Mouse (Mus musculus): ENCODE measurements around the gene Slc25a40. TPM values are rescaled to one million over a fixed set of nuclear protein-coding genes. Genes with fewer than 3 reads are reported as not detected.
A peak's percentile ranks its signal among the peaks of the same experiment; 100 is the strongest.

Slc25a40 gene
- total RNA-seq (2021), result 10 to 100 TPM; 12.4 to 13.9 TPM

GRCm38 (mm10) chr5:8422157-8422931, at the start of gene Slc25a40, which contains the start of gene Dbf4:
Gene Slc25a40, plus strand, starts transcription at chr5:8422850.
Gene Dbf4, minus strand, starts transcription at chr5:8422716.
- peak; percentile 88 to 91 for DNase-seq (ENCODE audit: low spot score in 2 of 2)
- intact Hi-C loops (cut with DNase I), result loop anchor here (2.0 kb wide), 1 partner anchor 54 kb away; the partner anchor contains the start of gene Adam22

GRCm38 (mm10) chr5:8373415-8373814, 49.2 kb upstream of the Slc25a40 start:
- intact Hi-C loops (cut with DNase I), result no loop called here
- DNase-seq (ENCODE audit: low spot score in 2 of 2), result no peak

GRCm38 (mm10) chr5:8374297-8374906, 48.2 kb upstream of the Slc25a40 start:
- intact Hi-C loops (cut with DNase I), result no loop called here
- DNase-seq (ENCODE audit: low spot score in 2 of 2), result no peak

- intact Hi-C loops (cut with DNase I), result no loop called here
- no peak for DNase-seq (ENCODE audit: low spot score in 2 of 2)
These were observed 28.6 kb upstream of the Slc25a40 start for GRCm38 (mm10) chr5:8393891-8394583.

DNA sequence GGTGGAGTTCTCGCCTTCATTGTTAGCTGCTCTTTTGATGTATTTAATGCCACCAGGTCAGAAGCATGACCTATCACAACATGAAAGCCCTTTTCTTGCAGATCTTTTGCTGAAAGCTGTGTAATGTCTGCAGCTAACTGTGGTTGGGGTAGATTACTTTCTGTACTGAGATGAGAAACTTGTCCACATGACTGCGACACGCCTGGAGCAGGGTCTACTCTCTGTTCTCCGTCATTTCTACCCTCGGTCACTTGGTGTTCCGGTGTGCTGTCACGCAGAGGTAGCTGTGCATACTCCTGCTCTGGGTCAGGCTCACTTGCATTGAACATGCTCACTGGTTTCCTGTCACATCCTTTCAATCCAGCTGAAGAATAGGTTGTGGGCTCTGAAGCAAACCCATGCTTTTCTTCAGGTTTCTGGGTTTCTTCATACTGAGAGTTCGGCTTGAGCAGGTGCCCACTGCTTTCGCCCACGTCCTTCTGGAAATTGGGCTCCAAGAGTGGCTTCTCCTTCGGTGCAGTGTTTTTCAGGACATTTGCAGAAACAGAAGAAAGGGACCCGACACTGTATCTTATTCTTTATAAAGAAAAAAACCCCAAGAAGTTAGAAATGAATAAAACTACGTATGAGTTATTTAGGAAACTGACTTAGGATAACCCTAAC, 24.9 kb upstream of the Slc25a40 start:
- intact Hi-C loops (cut with DNase I), result no loop called here
- peak in 1 of 2 experiments; percentile 65 for DNase-seq (ENCODE audit: low spot score in 2 of 2)

- DNase-seq (ENCODE audit: low spot score in 2 of 2), result no peak
These were observed 13.9 kb upstream of the Slc25a40 start for GRCm38 (mm10) chr5:8408746-8409145.

GRCm38 (mm10) chr5:8416683-8417413, 5.8 kb upstream of the Slc25a40 start:
- DNase-seq (ENCODE audit: low spot score in 2 of 2), result no peak
- intact Hi-C loops (cut with DNase I), result no loop called here

More at GRCm38 (mm10) chr5:8408746-8409145, 13.9 kb upstream of the Slc25a40 start:
- intact Hi-C loops (cut with DNase I), result no loop called here

DNA sequence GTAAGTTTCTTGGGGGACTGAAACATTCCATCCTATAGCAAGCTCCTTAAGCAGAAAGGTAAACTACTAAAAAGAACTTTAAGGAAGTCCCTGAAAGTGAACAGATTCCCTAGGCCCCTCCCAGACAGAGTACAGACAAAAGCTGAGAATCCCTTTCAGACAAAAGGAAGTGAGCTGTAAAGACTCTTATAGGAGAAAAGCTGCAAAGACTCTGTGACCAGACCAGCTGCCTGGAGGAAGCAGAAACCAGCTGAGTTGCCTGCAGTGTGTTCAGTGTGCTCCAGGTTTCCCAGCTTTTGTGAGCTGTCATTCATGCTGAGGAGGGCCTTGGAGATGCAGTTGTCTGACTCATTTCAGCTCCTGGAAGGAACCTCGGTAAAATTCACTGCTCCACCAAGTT, 5.2 kb upstream of the Slc25a40 start:
- intact Hi-C loops (cut with DNase I), result no loop called here

GRCm38 (mm10) chr5:8421424-8421823, 1.2 kb upstream of the Slc25a40 start:
- DNase-seq (ENCODE audit: low spot score in 2 of 2), result no peak
- intact Hi-C loops (cut with DNase I), result no loop called here

More for the DNA sequence above, 5.2 kb upstream of the Slc25a40 start:
- no peak for DNase-seq (ENCODE audit: low spot score in 2 of 2)

DNA sequence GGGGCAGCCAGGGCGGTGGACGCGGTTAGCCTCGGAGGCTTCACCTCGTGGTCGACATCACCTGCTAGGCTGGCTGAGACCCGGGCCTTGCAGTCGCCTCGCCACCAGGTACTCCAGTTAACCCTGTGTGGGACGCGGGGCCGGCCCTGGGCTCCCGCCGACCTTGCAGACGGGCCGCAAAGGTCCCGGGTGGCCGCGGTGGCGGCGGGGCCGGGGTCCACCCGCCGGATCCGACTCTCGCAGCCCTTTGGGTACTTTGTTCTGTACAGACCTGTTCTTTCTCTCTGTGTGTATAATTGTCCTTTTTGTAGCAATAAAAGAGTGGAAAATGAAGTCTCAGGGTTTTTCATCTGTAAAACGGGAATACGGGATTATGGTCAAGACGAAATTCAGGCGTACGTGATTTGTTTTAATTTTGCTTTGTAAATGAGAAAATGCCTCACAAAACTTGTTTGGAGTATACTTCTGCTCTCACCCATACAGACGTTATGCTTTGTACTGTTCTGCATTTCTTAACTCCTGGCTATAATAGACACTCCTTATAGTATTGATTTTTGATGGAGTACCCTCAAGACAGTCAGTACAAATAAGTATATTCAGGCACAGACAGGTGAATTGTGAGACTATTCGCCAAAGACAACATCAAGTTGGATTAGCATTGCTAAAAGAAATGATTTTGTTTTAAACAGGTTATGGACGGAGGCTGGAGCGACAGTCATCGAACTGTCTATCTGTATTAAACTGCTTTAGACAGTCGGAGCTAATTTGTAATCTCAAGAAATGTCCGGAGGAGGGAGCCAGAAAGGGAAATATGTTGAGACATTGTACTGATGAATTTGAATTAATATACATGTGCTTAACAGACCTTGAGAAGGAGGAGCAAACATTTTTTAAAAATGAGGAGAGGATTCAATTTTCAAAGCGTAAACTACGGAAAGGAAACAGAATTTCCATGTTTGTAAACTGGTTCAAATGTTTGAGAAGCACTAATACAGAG, 580 bp downstream of the Slc25a40 start:
- intact Hi-C loops (cut with DNase I), result loop anchor here (2.0 kb wide), 1 partner anchor 54 kb away; the partner anchor contains the start of gene Adam22
- DNase-seq (ENCODE audit: low spot score in 2 of 2), result peak in 1 of 2 experiments; percentile 7

DNA sequence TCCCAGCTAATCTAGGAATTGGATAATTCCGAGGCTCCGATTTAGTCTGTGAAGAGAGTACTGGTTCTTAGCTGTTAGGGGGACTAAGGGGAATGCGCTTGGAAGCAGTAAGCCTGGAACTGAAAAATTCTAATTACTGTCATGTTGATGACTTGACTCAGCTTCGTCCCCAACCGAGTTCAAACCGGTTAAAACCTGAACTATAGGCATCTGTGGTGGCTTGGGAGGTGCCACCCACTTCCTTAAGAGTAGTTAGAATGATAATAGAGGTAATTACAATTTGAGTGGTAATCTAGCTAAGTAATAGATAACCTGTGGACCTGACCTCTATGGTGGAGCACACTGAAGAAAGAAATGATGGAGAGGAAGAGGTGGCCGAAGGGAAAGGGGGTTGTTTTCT, 1.5 kb downstream of the Slc25a40 start:
- DNase-seq (ENCODE audit: low spot score in 2 of 2), result no peak
- intact Hi-C loops (cut with DNase I), result no loop called here

DNA sequence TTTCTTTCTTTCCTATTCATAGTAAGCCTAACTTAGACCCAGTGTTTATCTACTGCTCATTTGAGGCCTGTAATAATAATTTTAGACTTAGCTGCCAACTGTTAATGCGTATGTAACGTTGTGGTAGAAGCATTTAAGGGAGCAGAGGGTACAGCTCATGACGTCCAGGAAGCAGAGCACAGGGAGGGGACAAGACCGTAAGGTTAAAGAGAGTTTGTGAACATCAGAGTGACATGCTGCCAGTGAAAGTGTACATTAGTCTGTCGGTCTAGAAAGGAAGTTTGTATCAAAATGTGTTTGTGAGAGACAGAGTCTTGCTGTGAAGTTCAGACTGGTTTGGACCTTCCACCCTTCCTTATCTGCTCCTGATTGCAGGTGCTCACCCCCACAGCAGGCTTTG, 3.2 kb downstream of the Slc25a40 start:
- intact Hi-C loops (cut with DNase I), result no loop called here
- no peak for DNase-seq (ENCODE audit: low spot score in 2 of 2)

DNA sequence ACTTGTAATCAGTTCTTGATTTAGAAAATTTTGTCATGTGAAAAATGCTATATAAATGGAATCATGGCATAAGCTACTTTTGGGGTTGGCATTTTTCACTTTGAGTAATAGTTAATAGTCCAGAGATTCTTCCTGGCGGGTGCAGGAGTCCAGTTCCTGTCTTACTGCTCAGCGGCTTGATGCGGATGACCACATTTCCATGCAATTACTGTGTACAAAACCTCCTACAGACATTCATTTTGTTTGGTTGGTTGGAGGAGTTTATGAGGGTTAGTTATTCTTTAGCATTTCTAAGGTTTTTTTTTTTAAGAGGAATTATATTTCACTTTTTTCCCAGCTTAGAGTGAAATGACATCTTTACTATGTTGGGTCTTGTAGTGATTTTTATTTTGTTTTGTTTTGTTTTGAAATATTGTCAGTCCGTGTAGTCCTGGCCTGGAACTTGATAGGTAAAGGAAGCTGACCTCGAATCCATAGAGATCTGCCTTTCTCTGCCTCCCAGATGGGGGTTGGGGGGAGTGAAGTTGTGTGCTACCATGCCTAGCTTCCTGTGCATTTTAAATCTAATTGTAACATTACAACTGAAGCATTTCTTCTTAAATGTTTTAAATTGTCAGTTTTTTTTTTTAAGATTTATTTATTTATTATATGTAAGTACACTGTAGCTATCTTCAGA, 15.0 kb downstream of the Slc25a40 start:
- no peak for DNase-seq (ENCODE audit: low spot score in 2 of 2)
- intact Hi-C loops (cut with DNase I), result no loop called here

DNA sequence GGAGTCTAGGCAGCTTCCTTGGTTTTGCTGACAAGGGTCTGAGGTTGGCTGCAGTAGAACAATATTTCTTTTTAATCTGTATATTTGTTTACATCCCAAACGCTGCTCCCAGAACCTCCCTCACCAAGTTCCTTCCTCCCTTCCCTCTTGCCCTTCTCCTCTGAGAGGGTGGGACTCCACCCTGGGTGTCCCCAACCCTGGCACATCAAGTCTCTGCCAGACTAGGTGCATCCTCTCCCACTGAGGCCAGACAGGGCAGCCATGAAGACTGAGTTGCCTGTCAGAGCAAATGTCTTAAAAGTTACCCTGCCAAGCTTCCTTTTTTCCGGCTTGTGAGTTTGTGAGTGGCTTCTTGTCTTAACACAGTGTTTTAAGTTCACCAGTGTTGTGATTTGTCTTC, 16.4 kb downstream of the Slc25a40 start:
- intact Hi-C loops (cut with DNase I), result no loop called here

GRCm38 (mm10) chr5:8455565-8455964, 32.9 kb downstream of the Slc25a40 start:
- no peak for DNase-seq (ENCODE audit: low spot score in 2 of 2)
- intact Hi-C loops (cut with DNase I), result no loop called here

More for the DNA sequence above, 16.4 kb downstream of the Slc25a40 start:
- no peak for DNase-seq (ENCODE audit: low spot score in 2 of 2)

DNA sequence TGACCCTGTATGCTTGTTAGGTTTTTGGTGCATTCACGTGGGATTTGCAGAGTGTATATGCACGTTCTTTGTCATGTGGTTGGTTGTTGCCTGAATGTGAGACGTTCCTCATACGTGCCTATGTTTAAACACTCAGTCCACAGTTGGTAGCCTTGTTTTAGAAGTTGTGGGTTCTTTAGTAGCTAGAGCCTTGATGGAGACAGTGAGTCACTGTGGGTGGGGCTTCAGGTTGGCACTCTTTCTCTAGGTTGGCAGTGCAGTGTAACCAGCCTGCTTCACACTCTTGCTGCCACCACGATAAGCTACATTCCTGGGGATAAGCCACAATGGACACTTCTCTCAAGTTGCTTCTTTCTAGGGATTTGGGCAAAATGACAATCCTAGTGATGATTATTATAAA, 33.9 kb downstream of the Slc25a40 start:
- intact Hi-C loops (cut with DNase I), result no loop called here
- no peak for DNase-seq (ENCODE audit: low spot score in 2 of 2)

DNA sequence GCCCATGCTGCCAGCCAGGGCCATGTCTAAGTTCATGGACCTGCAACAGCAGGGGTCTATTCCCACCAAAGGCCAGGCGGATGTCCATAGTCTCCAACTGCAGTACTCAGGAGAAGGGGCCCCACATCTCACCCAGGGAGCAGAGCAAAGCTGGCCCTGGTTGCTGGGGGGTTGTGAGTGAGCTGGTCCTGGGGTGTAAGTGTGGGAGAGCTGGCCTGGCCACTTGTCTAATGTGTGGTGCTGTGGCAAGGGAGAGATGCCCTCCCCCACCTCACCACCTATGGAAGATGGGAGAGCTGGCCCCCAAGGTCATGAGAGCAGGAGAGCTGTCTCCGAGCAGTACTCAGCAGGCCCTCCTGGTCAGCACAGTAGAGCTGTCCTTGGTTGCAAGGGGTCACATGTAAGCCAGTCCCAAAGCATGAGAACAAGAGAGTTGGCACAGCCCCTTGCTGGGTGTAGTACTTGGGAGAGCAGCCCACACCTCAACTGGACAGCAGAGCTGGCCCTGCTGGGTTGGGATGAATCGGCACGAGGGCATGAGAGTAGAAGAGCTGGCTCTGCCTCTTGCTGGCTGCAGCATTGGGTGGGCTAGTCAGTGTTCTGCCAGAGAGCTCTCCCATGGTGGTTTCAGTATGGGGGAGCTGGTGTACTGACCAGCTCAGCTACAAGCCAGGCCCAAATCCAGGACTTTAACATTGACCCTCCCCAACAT, 65.5 kb downstream of the Slc25a40 start:
- no peak for DNase-seq (ENCODE audit: low spot score in 2 of 2)
- intact Hi-C loops (cut with DNase I), result loop anchor here (10.0 kb wide), 2 partner anchors 367 to 407 kb away; partner anchors contain the start of gene Abcb4

Measured in left cerebral cortex, postnatal 25 days (tissue).